Mouse (Mus musculus) midbrain, embryonic 10.5 days (tissue): ENCODE measurements around the gene Rab4b. TPM values are rescaled to one million over a fixed set of nuclear protein-coding genes. Genes with fewer than 3 reads are reported as not detected.
A peak's percentile ranks its signal among the peaks of the same experiment; 100 is the strongest.

ENCODE experiments used
- DNase-seq: peaks from one replicate; pipeline ENCODE4 v3.0.0-alpha.2; 2017; ENCODE audit warnings: low spot score
- H3K27ac ChIP-seq: fragments of 300-500 bp; sonication (generic); replicated peaks from 2 replicates; pipeline ENCODE4 v1.5.1; 2016; ENCODE audit warnings: mild to moderate bottlenecking
- H3K27me3 ChIP-seq: fragments of 300-500 bp; sonication (generic); 2 replicates; pipeline ENCODE4 v1.6.1; 2016; ENCODE audit warnings: low read depth, mild to moderate bottlenecking; ENCODE audit not compliant: poor library complexity, severe bottlenecking
- H3K36me3 ChIP-seq: fragments of 300-500 bp; sonication (generic); 2 replicates; pipeline ENCODE4 v1.6.1; 2016; ENCODE audit warnings: mild to moderate bottlenecking, moderate library complexity
- H3K4me1 ChIP-seq: fragments of 300-500 bp; sonication (generic); 2 replicates; pipeline ENCODE4 v1.6.1; 2016
- H3K4me3 ChIP-seq: fragments of 300-500 bp; sonication (generic); 2 replicates; pipeline ENCODE4 v1.5.1; 2016; ENCODE audit warnings: mild to moderate bottlenecking, moderate library complexity
- H3K9me3 ChIP-seq: fragments of 300-500 bp; sonication (generic); replicated peaks from 2 replicates; pipeline ENCODE4 v1.6.1; 2016; ENCODE audit warnings: mild to moderate bottlenecking
- WGBS: fragments of 180-500 bp; shearing (Covaris S2); methylation state at CpG from one replicate; pipeline ENCODE4 v1.1.7; 2016; 5-methylcytosine and 5-hydroxymethylcytosine counted together
- polyA plus RNA-seq: library from polyadenylated mRNA; unstranded; fragments of >200 nt; fragmentation: Nextera tagmentation; extraction: Ambion mirVana; gene quantifications from 2 replicates; pipeline ENCODE4 v1.2.1, GENCODE M21; 2016

Rab4b gene
- polyA plus RNA-seq, 1 experiment from 2014 or later = 69.0 TPM

- no peak for DNase-seq
- H3K4me1 ChIP-seq = peaks cover 26% of the 10 kb centered on the region
- H3K36me3 ChIP-seq = peaks cover 32% of the 10 kb centered on the region
- no peaks in the 10 kb centered on the region for H3K27me3 ChIP-seq
- peak overlapping the region; percentile 81 for H3K27ac ChIP-seq
- 0 out of 2 replicates have a peak, but pooled peaks cover 3% of the 10 kb centered on the region for H3K9me3 ChIP-seq
- peak overlapping the region; percentile 78 for H3K4me3 ChIP-seq
- 49% methylated on average over 16 of the region's 16 CpGs for WGBS
These were observed 672 bp upstream of the Rab4b start for GRCm38 (mm10) chr7:27179217-27179918.

GRCm38 (mm10) chr7:27177942-27178323 is 763 bp downstream of the Rab4b start:
- Histone ChIP-seq H3K27me3 (no peaks in the 10 kb centered on the region), H3K27ac (peak overlapping the region; percentile 89), H3K36me3 (peaks cover 30% of the 10 kb centered on the region), H3K4me1 (peaks cover 26% of the 10 kb centered on the region), H3K4me3 (peak overlapping the region; percentile 78), H3K9me3 (0 out of 2 replicates have a peak, but pooled peaks cover 3% of the 10 kb centered on the region)
- 30% methylated on average over 4 of the region's 4 CpGs for WGBS
- no peak for DNase-seq

GRCm38 (mm10) chr7:27174896-27175295 is 3.8 kb downstream of the Rab4b start:
- no peak for DNase-seq
- H3K9me3 ChIP-seq = 0 out of 2 replicates have a peak, but pooled peaks cover 3% of the 10 kb centered on the region
- peaks cover 16% of the 10 kb centered on the region for H3K4me1 ChIP-seq
- H3K4me3 ChIP-seq = no peak overlapping the region
- H3K27me3 ChIP-seq = no peaks in the 10 kb centered on the region
- H3K27ac ChIP-seq = no peak overlapping the region
- H3K36me3 ChIP-seq = peaks cover 49% of the 10 kb centered on the region
- 94% methylated on average over 7 of the region's 7 CpGs for WGBS

GRCm38 (mm10) chr7:27174496-27174895 is 4.2 kb downstream of the Rab4b start:
- Histone ChIP-seq H3K36me3 (peaks cover 49% of the 10 kb centered on the region), H3K4me1 (peaks cover 12% of the 10 kb centered on the region; the same call in 1 of the 2 replicates), H3K27ac (no peak overlapping the region), H3K9me3 (0 out of 2 replicates have a peak, but pooled peaks cover 3% of the 10 kb centered on the region), H3K27me3 (no peaks in the 10 kb centered on the region), H3K4me3 (no peak overlapping the region)
- no peak for DNase-seq
- 96% methylated on average over 15 of the region's 15 CpGs for WGBS

GRCm38 (mm10) chr7:27170981-27171380 is 7.7 kb downstream of the Rab4b start:
- Histone ChIP-seq H3K27me3 (no peaks in the 10 kb centered on the region), H3K27ac (no peak overlapping the region), H3K4me3 (no peak overlapping the region), H3K9me3 (no peaks in the 10 kb centered on the region), H3K36me3 (peaks cover 55% of the 10 kb centered on the region), H3K4me1 (peaks cover 9% of the 10 kb centered on the region)
- 89% methylated on average over 3 of the region's 3 CpGs for WGBS
- no peak for DNase-seq

GRCm38 (mm10) chr7:27168371-27168770 is 10.3 kb downstream of the Rab4b start:
- Histone ChIP-seq H3K27me3 (no peaks in the 10 kb centered on the region), H3K36me3 (peaks cover 53% of the 10 kb centered on the region)

GRCm38 (mm10) chr7:27167475-27168094 is 11.1 kb downstream of the Rab4b start:
- no peak for DNase-seq
- peaks cover 55% of the 10 kb centered on the region for H3K36me3 ChIP-seq
- H3K27me3 ChIP-seq = no peaks in the 10 kb centered on the region
- H3K4me3 ChIP-seq = peak overlapping the region; percentile 86
- 81% methylated on average over 11 of the region's 11 CpGs for WGBS
- H3K9me3 ChIP-seq = no peaks in the 10 kb centered on the region
- H3K27ac ChIP-seq = peak overlapping the region; percentile 98
- peaks cover 41% of the 10 kb centered on the region for H3K4me1 ChIP-seq

More at GRCm38 (mm10) chr7:27168371-27168770, 10.3 kb downstream of the Rab4b start:
- WGBS = 94% methylated on average over 5 of the region's 5 CpGs
- H3K9me3 ChIP-seq = no peaks in the 10 kb centered on the region
- H3K4me1 ChIP-seq = peaks cover 33% of the 10 kb centered on the region
- no peak for DNase-seq
- H3K27ac ChIP-seq = no peak overlapping the region
- H3K4me3 ChIP-seq = no peak overlapping the region

- peak; percentile 96 for DNase-seq
- H3K27ac ChIP-seq = peak within 1 kb of the TSS; percentile 98
- peaks cover 48% of the 10 kb centered on the region for H3K4me1 ChIP-seq
- H3K9me3 ChIP-seq = no peaks in the 10 kb centered on the region
- H3K27me3 ChIP-seq = no peaks in the 10 kb centered on the region
- WGBS = 2% methylated on average over 61 of the region's 61 CpGs
- H3K36me3 ChIP-seq = peaks cover 55% of the 10 kb centered on the region
- H3K4me3 ChIP-seq = peak within 1 kb of the TSS; percentile 86
These were observed 11.9 kb downstream of the Rab4b start, which contains the start of gene Egln2 for GRCm38 (mm10) chr7:27166614-27167474. Gene Egln2 (minus strand): TSS chr7:27166802.

- Histone ChIP-seq H3K36me3 (peaks cover 53% of the 10 kb centered on the region), H3K9me3 (no peaks in the 10 kb centered on the region), H3K4me3 (peak overlapping the region; percentile 86), H3K4me1 (peaks cover 54% of the 10 kb centered on the region), H3K27ac (peak overlapping the region; percentile 98), H3K27me3 (no peaks in the 10 kb centered on the region)
- peak; percentile 87 for DNase-seq
- WGBS = 1% methylated on average over 38 of the region's 43 CpGs
These were observed 12.5 kb downstream of the Rab4b start for GRCm38 (mm10) chr7:27166229-27166613.

- H3K36me3 ChIP-seq = peaks cover 53% of the 10 kb centered on the region
- peak overlapping the region; percentile 86 for H3K4me3 ChIP-seq
- DNase-seq = no peak
- WGBS = 8% methylated on average over 8 of the region's 8 CpGs
- no peaks in the 10 kb centered on the region for H3K27me3 ChIP-seq
- no peaks in the 10 kb centered on the region for H3K9me3 ChIP-seq
- peak overlapping the region; percentile 98 for H3K27ac ChIP-seq
- peaks cover 58% of the 10 kb centered on the region for H3K4me1 ChIP-seq
These were observed 13.0 kb downstream of the Rab4b start for GRCm38 (mm10) chr7:27165696-27166095.

- no peaks in the 10 kb centered on the region for H3K9me3 ChIP-seq
- H3K4me1 ChIP-seq = peaks cover 64% of the 10 kb centered on the region
- no peaks in the 10 kb centered on the region for H3K27me3 ChIP-seq
- 83% methylated on average over 23 of the region's 23 CpGs for WGBS
- peak overlapping the region; percentile 86 for H3K4me3 ChIP-seq
- peak overlapping the region; percentile 98 for H3K27ac ChIP-seq
- H3K36me3 ChIP-seq = peaks cover 55% of the 10 kb centered on the region
- DNase-seq = no peak
These were observed 13.6 kb downstream of the Rab4b start for GRCm38 (mm10) chr7:27165007-27165655.
